Mouse (Mus musculus) inflammation-experienced regulatory T-cells, adult 6 months (primary cell): ENCODE results near the gene Zfp984. TPM values are rescaled to one million over a fixed set of nuclear protein-coding genes. Genes with fewer than 3 reads are reported as not detected.
"Not testable (repeated sequence)": the region's sequence is repeated elsewhere in the genome, so short reads cannot be mapped to it uniquely, and the experiment has no call there.

Experiments
- ATAC-seq: one replicate; pipeline ENCODE4 v1.8.0; 2017
- polyA plus RNA-seq, 3 experiments: library from polyadenylated mRNA; unstranded; fragments of 100-300 nt; shearing (Covaris generic); gene quantifications; one replicate each; pipeline ENCODE4 v1.2.1; 2017

The Zfp984 gene
- 10 to 100 TPM; 18.6 to 25.6 (median 23.7) TPM for polyA plus RNA-seq

- peak; percentile 77 for ATAC-seq
Observed at GRCm38 (mm10) chr4:147809292-147809965, at the start of gene Zfp984. Gene Zfp984 (minus strand): TSS chr4:147809788.

GRCm38 (mm10) chr4:147850776-147851175, 41.2 kb upstream of the Zfp984 start:
- no peak for ATAC-seq

- peak; percentile 45 for ATAC-seq
Observed at GRCm38 (mm10) chr4:147848584-147848991, 39.0 kb upstream of the Zfp984 start.

GRCm38 (mm10) chr4:147847614-147848583, 38.3 kb upstream of the Zfp984 start, which contains the start of gene Zfp933:
Gene Zfp933 (minus strand): TSS chr4:147848366.
- peak; percentile 98 for ATAC-seq

GRCm38 (mm10) chr4:147842871-147843270, 33.3 kb upstream of the Zfp984 start:
- ATAC-seq: no peak

GRCm38 (mm10) chr4:147839282-147839681, 29.7 kb upstream of the Zfp984 start:
- ATAC-seq: not testable (repeated sequence)

- no peak for ATAC-seq
Observed at GRCm38 (mm10) chr4:147824389-147824788, 14.8 kb upstream of the Zfp984 start.

- ATAC-seq: not testable (repeated sequence)
Observed at GRCm38 (mm10) chr4:147821414-147821813, 11.8 kb upstream of the Zfp984 start.

- not testable (repeated sequence) for ATAC-seq
Observed at GRCm38 (mm10) chr4:147819659-147820058, 10.1 kb upstream of the Zfp984 start.

- peak; percentile 79 for ATAC-seq
Observed at GRCm38 (mm10) chr4:147814592-147815167, 5.1 kb upstream of the Zfp984 start.

- no peak for ATAC-seq
Observed at GRCm38 (mm10) chr4:147813249-147813765, 3.7 kb upstream of the Zfp984 start.

GRCm38 (mm10) chr4:147809966-147810304, 347 bp upstream of the Zfp984 start:
- ATAC-seq: not testable (repeated sequence)

- ATAC-seq: peak; percentile 34
Observed at GRCm38 (mm10) chr4:147808483-147808882, 1.1 kb downstream of the Zfp984 start.

- ATAC-seq: peak; percentile 28
Observed at GRCm38 (mm10) chr4:147795308-147795707, 14.3 kb downstream of the Zfp984 start.

GRCm38 (mm10) chr4:147794026-147794665, 15.4 kb downstream of the Zfp984 start:
- ATAC-seq: not testable (repeated sequence)

- ATAC-seq: peak; percentile 30
Observed at GRCm38 (mm10) chr4:147793390-147793916, 16.1 kb downstream of the Zfp984 start.

GRCm38 (mm10) chr4:147791729-147792128, 17.9 kb downstream of the Zfp984 start:
- ATAC-seq: not testable (repeated sequence)

GRCm38 (mm10) chr4:147746255-147746654, 63.3 kb downstream of the Zfp984 start:
- ATAC-seq: not testable (repeated sequence)

- not testable (repeated sequence) for ATAC-seq
Observed at GRCm38 (mm10) chr4:147738636-147739369, 70.8 kb downstream of the Zfp984 start.
